Mouse (Mus musculus) liver, embryonic 14.5 days (tissue): ENCODE data around the gene Cep19.

ENCODE experiments used
- CTCF ChIP-seq: IDR thresholded peaks from 2 replicates; pipeline ENCODE4 v1.5.1; 2016; ENCODE audit warnings: antibody characterized with exemption, low read depth, control low read depth
- EP300 ChIP-seq: IDR thresholded peaks from 2 replicates; pipeline ENCODE4 v1.6.1; 2016; ENCODE audit warnings: antibody characterized with exemption, low read depth

DNA sequence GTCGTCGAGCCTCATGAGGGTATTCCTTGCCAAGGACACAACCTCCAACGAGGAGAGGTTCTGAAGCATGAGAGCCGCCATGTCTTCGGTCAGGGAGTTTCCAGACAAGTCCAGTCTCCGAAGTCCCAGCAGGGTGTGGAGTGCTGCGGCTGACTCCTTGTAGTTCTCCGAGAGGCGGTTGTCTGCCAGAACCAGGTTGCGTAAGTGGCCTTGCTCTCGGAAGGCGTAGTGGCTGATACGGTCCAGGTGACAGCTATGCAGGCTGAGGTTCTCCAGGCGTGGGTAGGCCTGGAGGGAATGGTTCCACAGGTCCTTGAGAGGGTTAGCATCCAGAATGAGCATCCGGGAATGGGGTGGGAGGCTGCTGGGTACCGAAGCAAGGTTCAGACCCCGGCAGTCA is 45.0 kb downstream of the Cep19 start:
- TF ChIP-seq CTCF (no peak), EP300 (no peak)
